ENCODE assay signal across 7 mouse cellular contexts in the genomic region with DNA sequence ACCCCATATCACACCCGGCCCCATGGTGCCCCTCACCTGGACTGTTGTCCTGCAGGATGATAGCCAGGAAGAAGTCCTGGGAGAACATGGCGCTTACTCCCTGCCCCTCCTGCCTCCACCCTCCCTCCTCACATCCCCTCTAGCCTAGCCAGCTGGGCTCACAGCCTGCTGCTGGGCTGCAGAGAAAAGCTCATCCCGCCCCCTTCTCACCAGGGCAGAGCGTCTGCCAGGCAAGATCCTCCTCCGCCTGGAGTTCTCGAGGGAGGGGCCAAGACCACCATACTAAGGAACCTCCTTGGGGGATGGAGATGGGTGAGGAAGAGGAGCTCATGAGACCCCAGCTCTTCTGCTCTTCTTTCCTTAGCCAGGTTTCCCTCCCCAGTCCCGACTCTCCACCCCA. TPM values are rescaled to one million over a fixed set of nuclear protein-coding genes. Genes with fewer than 3 reads are reported as not detected.
DNase-seq lines count a peak whose midpoint lies in the region; ATAC-seq and TF ChIP-seq lines count a peak whose summit lies in the region.

No protein-coding gene starts in this region.

- H3K36me3 ChIP-seq in hindbrain, embryonic 11.5 days (ENCODE audit: control insufficient read depth, insufficient read depth, low read length), result peaks cover 9% of the 10 kb centered on the region; the same call in 1 of the 2 replicates
- peaks cover 39% of the 10 kb centered on the region for H3K36me3 ChIP-seq in midbrain, embryonic 16.5 days (ENCODE audit: control insufficient read depth, insufficient read depth, low read length)

- ATAC-seq in hindbrain, embryonic 11.5 days (ENCODE audit: low FRiP score), result peak; percentile 62
- ATAC-seq in midbrain, embryonic 16.5 days, result peak; percentile 61
- no peak for ATAC-seq in granulocyte monocyte progenitor cell, adult 5-6 weeks (replicated peaks; ENCODE audit: poor library complexity, severe bottlenecking)
- ATAC-seq in monocyte, adult 5-6 weeks (replicated peaks; ENCODE audit: insufficient number of reproducible peaks, low FRiP score, low TSS enrichment, poor library complexity, severe bottlenecking), result no peak

- no peak overlapping the region for H3K9ac ChIP-seq in hindbrain, embryonic 11.5 days (ENCODE audit: low read depth, low read length)
- H3K9ac ChIP-seq in midbrain, embryonic 16.5 days (ENCODE audit: low read depth, low read length), result peak overlapping the region; percentile 66

- H3K9me3 ChIP-seq in hindbrain, embryonic 11.5 days (ENCODE audit: control insufficient read depth, low read length), result no peaks in the 10 kb centered on the region
- H3K9me3 ChIP-seq in midbrain, embryonic 16.5 days (replicated peaks; ENCODE audit: control insufficient read depth, low read length, poor library complexity, severe bottlenecking), result no peaks in the 10 kb centered on the region

- peak overlapping the region; percentile 37 for H3K4me2 ChIP-seq in hindbrain, embryonic 11.5 days (replicated peaks; ENCODE audit: low read depth, low read length)
- peak overlapping the region; percentile 78 for H3K4me2 ChIP-seq in midbrain, embryonic 16.5 days (ENCODE audit: low read length)

- no peak for TF ChIP-seq CTCF in brain, embryonic 14.5 days (IDR thresholded peaks at IDR 0.05; ENCODE audit: borderline replicate concordance, extremely low read depth, insufficient read depth, insufficient read length)

- H3K4me3 ChIP-seq in hindbrain, embryonic 11.5 days (ENCODE audit: low read depth, low read length), result 0 out of 2 replicates have a peak overlapping the region, but pooled peaks have one; percentile 12
- peak overlapping the region; percentile 38 for H3K4me3 ChIP-seq in midbrain, embryonic 16.5 days (ENCODE audit: low read depth, low read length)

- DNase-seq in brain, embryonic 14.5 days (ENCODE audit: low read depth), result peak; percentile 86
- DNase-seq in cerebellum, adult 8-10 months, result peak; percentile 64
- no peak for DNase-seq in hindbrain, embryonic 11.5 days (ENCODE audit: low spot score)
- DNase-seq in testis, postnatal 10 days (ENCODE audit: low spot score), result no peak

- no peak for TF ChIP-seq POLR2A in brain, embryonic 14.5 days (IDR thresholded peaks at IDR 0.05; ENCODE audit: borderline replicate concordance, extremely low read depth, insufficient read depth, insufficient read length, poor library complexity, severe bottlenecking)

- 16% methylated on average over 7 of the region's 7 CpGs for WGBS in hindbrain, embryonic 11.5 days
- 3% methylated on average over 7 of the region's 7 CpGs for WGBS in midbrain, embryonic 16.5 days

- peak overlapping the region; percentile 76 for H3K27ac ChIP-seq in hindbrain, embryonic 11.5 days (ENCODE audit: low read depth, low read length)
- peak overlapping the region; percentile 93 for H3K27ac ChIP-seq in midbrain, embryonic 16.5 days (ENCODE audit: low read length)

- H3K27me3 ChIP-seq in hindbrain, embryonic 11.5 days (ENCODE audit: control insufficient read depth, insufficient read depth, low read length), result no peaks in the 10 kb centered on the region
- H3K27me3 ChIP-seq in midbrain, embryonic 16.5 days (ENCODE audit: control insufficient read depth, insufficient read depth, low read depth, low read length), result no peaks in the 10 kb centered on the region

- H3K4me1 ChIP-seq in hindbrain, embryonic 11.5 days (replicated peaks; ENCODE audit: control insufficient read depth, insufficient read depth, low read length), result peaks cover 13% of the 10 kb centered on the region
- H3K4me1 ChIP-seq in midbrain, embryonic 16.5 days (ENCODE audit: control insufficient read depth, insufficient read depth, low read length), result peaks cover 44% of the 10 kb centered on the region

RNA-seq across cellular contexts. Expression of a gene that starts 12.9 kb away (rescaled TPM):
- 304 and 347 TPM in 2 replicates for polyA plus RNA-seq in brain, embryonic 14.5 days (2012; rRNA removed)
- polyA plus RNA-seq in hindbrain, embryonic 11.5 days (2014; fragmentation: Nextera tagmentation; extraction: Ambion mirVana), result 94.6 and 112 TPM in 2 replicates
- polyA plus RNA-seq in midbrain, embryonic 16.5 days (2015; fragmentation: Nextera tagmentation; extraction: Ambion mirVana), result 333 and 360 TPM in 2 replicates
- total RNA-seq in granulocyte monocyte progenitor cell, adult 5-6 weeks (2014; fragmentation: Nextera tagmentation), result 0.81 TPM in 1 of 2 replicates, not detected in the other
- 0.05 TPM in 1 of 2 replicates, not detected in the other for total RNA-seq in granulocyte monocyte progenitor cell, adult 5-6 weeks (2017)
- 6.0 to 25.3 TPM (median 10.9 TPM) in 3 replicates for total RNA-seq in monocyte, adult 5-6 weeks (2017)

RNA-seq across cellular contexts. Expression of a gene that starts 14.4 kb away (rescaled TPM):
- 51.2 and 59.6 TPM in 2 replicates for polyA plus RNA-seq in brain, embryonic 14.5 days (2012; rRNA removed)
- polyA plus RNA-seq in hindbrain, embryonic 11.5 days (2014; fragmentation: Nextera tagmentation; extraction: Ambion mirVana), result 51.2 and 52.5 TPM in 2 replicates
- polyA plus RNA-seq in midbrain, embryonic 16.5 days (2015; fragmentation: Nextera tagmentation; extraction: Ambion mirVana), result 95.2 and 104 TPM in 2 replicates
- total RNA-seq in granulocyte monocyte progenitor cell, adult 5-6 weeks (2014; fragmentation: Nextera tagmentation), result 11.5 and 13.8 TPM in 2 replicates
- 11.3 and 22.4 TPM in 2 replicates for total RNA-seq in granulocyte monocyte progenitor cell, adult 5-6 weeks (2017)
- 20.2 to 29.2 TPM (median 28.0 TPM) in 3 replicates for total RNA-seq in monocyte, adult 5-6 weeks (2017)

RNA-seq across cellular contexts. Expression of a gene that starts 31.4 kb away (rescaled TPM):
- polyA plus RNA-seq in brain, embryonic 14.5 days (2012; rRNA removed), result 0.45 and 0.74 TPM in 2 replicates
- not detected in 2 replicates for polyA plus RNA-seq in hindbrain, embryonic 11.5 days (2014; fragmentation: Nextera tagmentation; extraction: Ambion mirVana)
- 0.16 and 0.32 TPM in 2 replicates for polyA plus RNA-seq in midbrain, embryonic 16.5 days (2015; fragmentation: Nextera tagmentation; extraction: Ambion mirVana)
- total RNA-seq in granulocyte monocyte progenitor cell, adult 5-6 weeks (2014; fragmentation: Nextera tagmentation), result not detected in 2 replicates
- not detected in 2 replicates for total RNA-seq in granulocyte monocyte progenitor cell, adult 5-6 weeks (2017)
- not detected in 3 replicates for total RNA-seq in monocyte, adult 5-6 weeks (2017)

Comparison
In these comparisons a context has a peak if more than half of its experiments do, and no peak if none do; other contexts are left out.
1. DNase-seq: peak in brain, embryonic 14.5 days (single experiment) and cerebellum, adult 8-10 months (single experiment); none in hindbrain, embryonic 11.5 days (single experiment) and testis, postnatal 10 days (single experiment).
2. ATAC-seq: peak in hindbrain, embryonic 11.5 days (single experiment) and midbrain, embryonic 16.5 days (single experiment); none in granulocyte monocyte progenitor cell, adult 5-6 weeks (single experiment) and monocyte, adult 5-6 weeks (single experiment).